Mouse (Mus musculus): Measurements from ENCODE around the gene Slc38a8.

The Slc38a8 gene

GRCm38 (mm10) chr8:119436933-119437332 lies 64.6 kb downstream of the Slc38a8 start:
- DNase-seq, result no peak

DNA sequence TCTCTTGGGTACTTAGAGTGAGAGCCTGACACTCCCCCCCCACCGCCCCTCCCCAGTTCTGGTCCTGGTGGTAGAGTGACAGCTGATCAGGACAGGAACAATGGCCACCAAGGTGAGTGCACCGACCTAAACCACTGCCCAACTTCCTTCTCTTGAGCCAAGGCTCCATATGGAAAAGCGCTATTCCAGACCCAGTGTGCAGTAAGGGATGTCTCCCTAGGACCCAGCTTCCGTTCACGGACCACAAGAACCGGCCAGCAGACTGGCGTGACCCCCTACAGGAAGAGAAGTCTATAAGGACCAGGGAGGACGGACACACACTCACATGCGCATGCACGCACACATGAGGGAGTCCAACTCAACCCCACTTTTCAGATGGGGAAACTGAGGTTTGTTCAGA lies 65.2 kb downstream of the Slc38a8 start:
- no peak for DNase-seq

DNA sequence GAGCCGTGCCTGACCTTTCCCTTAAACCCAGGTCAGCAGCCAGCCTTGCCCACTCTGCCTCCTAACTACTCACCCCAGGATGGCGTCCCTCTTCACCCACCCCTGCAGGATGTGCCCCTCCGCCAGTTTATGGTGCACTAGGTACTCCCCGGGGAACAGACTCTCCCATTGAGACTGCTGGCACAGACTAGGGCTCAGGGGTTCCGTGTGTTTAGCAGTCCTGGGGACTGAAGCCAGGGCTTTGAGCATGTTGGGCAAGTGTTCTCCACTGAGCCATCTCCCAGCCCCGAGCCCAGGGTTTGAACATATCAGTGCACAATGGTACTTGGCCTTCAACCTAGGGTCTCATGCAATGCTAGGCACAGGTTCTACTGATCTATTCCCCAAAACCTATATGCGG lies 66.0 kb downstream of the Slc38a8 start:
- DNase-seq, result no peak

DNA sequence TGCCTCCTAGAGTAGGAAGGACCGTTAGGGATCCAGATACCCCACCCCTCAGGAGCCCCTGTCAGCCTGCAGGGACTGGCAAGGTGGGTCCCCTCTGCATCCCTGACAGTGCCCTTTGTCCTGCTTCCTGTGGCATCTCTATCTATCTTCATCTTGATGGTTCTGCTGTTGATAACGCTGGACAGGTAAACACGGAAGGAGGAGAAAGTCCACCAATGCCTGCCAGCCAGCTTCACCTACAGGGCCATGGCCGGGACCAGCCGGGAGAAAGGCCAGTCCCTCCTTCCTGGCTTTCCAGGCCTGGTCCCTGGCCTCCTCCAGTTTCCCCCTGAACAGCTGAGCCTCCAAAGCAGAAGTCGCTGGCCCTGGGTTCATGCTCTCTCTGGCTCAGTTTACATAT lies 66.9 kb downstream of the Slc38a8 start:
- DNase-seq, result no peak

DNA sequence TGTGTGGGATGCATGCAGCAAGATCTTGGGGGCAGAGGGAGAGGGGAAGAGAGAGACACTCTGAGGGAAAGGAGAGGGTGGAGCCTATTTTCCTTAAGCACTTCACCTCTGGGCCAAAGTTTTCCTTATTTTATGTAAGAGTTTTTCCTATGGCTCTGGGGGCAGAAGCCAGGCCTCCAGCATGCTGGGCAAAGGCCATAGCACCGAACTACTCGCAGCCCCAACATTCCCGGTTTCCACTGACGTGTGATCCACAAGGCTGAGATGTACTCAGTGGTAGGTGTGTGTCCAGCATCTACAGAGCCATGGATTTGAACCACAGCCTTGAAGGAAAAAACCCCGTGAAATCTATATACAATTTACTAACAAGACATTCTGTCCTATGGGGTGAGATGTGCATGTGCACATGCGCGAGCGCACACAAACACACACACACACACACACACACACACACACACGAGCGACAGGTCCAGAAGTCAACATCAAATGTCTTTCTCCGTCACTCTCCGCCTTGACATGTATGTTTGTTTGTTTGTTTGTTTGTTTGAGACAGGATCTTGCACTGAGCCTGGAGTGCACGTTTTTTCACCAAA lies 67.8 kb downstream of the Slc38a8 start, which contains the start of gene Osgin1:
Gene Osgin1, plus strand, starts transcription at position 543 of the 593 bp plus-strand sequence.
- DNase-seq, result no peak

DNA sequence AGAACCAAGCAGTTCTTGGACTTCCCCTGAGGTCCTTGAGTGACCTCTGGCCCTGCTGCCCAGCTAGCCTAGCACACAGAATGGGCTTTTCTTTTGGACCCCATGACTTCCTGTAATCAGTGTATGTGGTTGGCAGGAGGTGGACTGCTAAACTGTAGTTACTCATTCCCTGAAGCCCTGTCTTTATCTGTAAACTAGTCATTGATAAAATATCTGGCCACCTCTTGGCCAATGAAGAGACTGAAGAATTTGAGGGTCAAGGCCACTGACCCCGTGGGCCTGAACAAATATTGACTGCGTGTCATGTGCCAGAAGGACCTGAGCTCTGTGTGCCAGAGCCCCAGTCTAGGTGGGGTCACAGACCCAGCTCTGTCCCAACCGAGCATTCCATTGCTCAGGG lies 69.1 kb downstream of the Slc38a8 start:
- no peak for DNase-seq

DNA sequence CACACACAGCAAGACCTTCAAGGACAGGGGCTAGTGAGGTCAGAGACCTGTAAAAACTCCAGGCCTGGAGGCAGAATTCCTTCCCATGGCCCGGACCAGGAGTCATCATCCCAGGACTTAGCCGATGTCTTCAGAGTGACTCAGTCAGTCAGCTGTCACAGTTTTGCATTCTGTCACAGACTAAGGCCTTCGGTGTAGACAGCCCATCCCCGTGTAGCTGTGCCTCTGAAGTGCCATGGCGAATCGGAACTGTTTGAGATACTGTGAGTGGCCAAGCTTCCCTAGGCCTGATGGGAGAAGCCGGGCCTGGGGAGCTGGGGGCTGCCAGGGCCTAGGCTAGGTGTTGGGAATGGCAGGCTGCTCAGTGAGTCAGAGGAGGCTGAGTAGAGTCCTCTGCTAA lies 70.8 kb downstream of the Slc38a8 start:
- DNase-seq, result no peak

DNA sequence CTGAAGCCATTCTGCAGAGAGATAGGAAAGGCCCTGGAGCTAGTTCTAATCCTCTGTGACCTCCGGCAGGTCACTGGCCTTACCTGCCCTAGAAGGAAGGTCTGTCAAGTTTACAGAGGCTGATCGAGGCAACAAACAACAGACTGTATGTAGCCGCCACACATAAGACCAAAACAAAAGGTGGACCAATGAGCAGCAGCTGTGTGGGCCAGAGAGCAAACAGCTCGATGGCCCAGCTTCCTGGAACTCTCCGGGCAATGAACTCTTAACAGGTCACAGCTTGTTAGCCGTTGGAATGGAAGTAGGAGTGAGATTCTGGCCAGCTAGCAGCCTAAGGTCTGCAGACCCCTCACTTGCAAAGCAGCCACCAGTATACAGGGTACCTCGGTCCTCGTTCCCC lies 71.2 kb downstream of the Slc38a8 start:
- no peak for DNase-seq
